Mouse (Mus musculus) G1E (cell line): ENCODE results near the gene Mgat1. TPM values are rescaled to one million over a fixed set of nuclear protein-coding genes. Genes with fewer than 3 reads are reported as not detected.

Source experiments
- ATAC-seq: 2 replicates; pipeline ENCODE4 v1.8.0; 2016; ENCODE audit warnings: mild to moderate bottlenecking; ENCODE audit not compliant: insufficient number of reproducible peaks, poor library complexity, low FRiP score, severe bottlenecking; ENCODE audit errors: extremely low read depth
- DNase-seq: peaks from one replicate; pipeline ENCODE4 v3.0.0; 2012; ENCODE audit warnings: low spot score
- H3K27me3 ChIP-seq: 2 replicates; pipeline ENCODE4 v1.6.1; 2012; ENCODE audit warnings: mild to moderate bottlenecking, low read length, inconsistent platforms; ENCODE audit not compliant: insufficient read depth
- H3K36me3 ChIP-seq: replicated peaks from 2 replicates; pipeline ENCODE3; 2012; ENCODE audit warnings: mild to moderate bottlenecking, inconsistent platforms
- H3K4me1 ChIP-seq: 2 replicates; pipeline ENCODE4 v1.6.1; 2012; ENCODE audit warnings: low read depth, low read length, inconsistent platforms, mixed read lengths; ENCODE audit not compliant: insufficient read depth
- H3K4me3 ChIP-seq: 2 replicates; pipeline ENCODE4 v1.5.1; 2012; ENCODE audit warnings: low read depth, mild to moderate bottlenecking, inconsistent platforms, low read length, moderate library complexity, mixed read lengths
- H3K9me3 ChIP-seq: replicated peaks from 2 replicates; pipeline ENCODE4 v1.6.1; 2012; ENCODE audit warnings: inconsistent platforms
- CTCF ChIP-seq: IDR thresholded peaks from 2 replicates; pipeline ENCODE4 v1.5.1; 2012; ENCODE audit warnings: low read depth, low read length, inconsistent platforms, mixed read lengths
- GATA1 ChIP-seq: IDR thresholded peaks from 2 replicates; pipeline ENCODE4 v1.6.1; 2012; ENCODE audit warnings: borderline replicate concordance, low read length, inconsistent platforms, mixed read lengths
- GATA2 ChIP-seq: IDR thresholded peaks from 2 replicates; pipeline ENCODE4 v1.6.1; 2012; ENCODE audit warnings: low read depth, low read length, inconsistent platforms, borderline replicate concordance
- POLR2AphosphoS5 ChIP-seq: IDR thresholded peaks from 2 replicates; pipeline ENCODE4 v1.6.1; 2012; ENCODE audit warnings: low read depth, low read length, inconsistent platforms; ENCODE audit not compliant: insufficient replicate concordance
- TAL1 ChIP-seq: conservative IDR thresholded peaks from 2 replicates; pipeline ENCODE4 v1.6.1; 2012; ENCODE audit warnings: low read depth, low read length, inconsistent platforms, mixed read lengths
- polyA plus RNA-seq: library from polyadenylated mRNA; stranded (reverse); fragments of >175 nt; gene quantifications from 2 replicates; pipeline ENCODE4 v1.2.3, GENCODE M21; 2012
- total RNA-seq, 2 experiments: library from RNA; stranded (forward) in 1 of 2; stranded (reverse) in 1 of 2; fragments of 200-1000 nt in 1 of 2; fragments of >200 nt in 1 of 2; fragmentation: Nextera tagmentation in 1 of 2; gene quantifications; 2 replicates each; pipeline ENCODE4 v1.2.3; 2014 to 2017

The Mgat1 gene
- total and polyA plus RNA-seq, 3 experiments: 20.0 to 36.9 (median 26.1) TPM

- peaks cover 10% of the 10 kb centered on the region for H3K36me3 ChIP-seq
- ATAC-seq (no peak), DNase-seq (no peak)
- H3K4me1 ChIP-seq: peaks cover 81% of the 10 kb centered on the region
- H3K27me3 ChIP-seq: no peaks in the 10 kb centered on the region
- H3K4me3 ChIP-seq: peak overlapping the region; percentile 72
- no peak for TF ChIP-seq POLR2AphosphoS5
- no peak for TF ChIP-seq GATA2
- TF ChIP-seq CTCF: no peak
- TF ChIP-seq TAL1: no peak
- TF ChIP-seq GATA1: no peak
- H3K9me3 ChIP-seq: no peaks in the 10 kb centered on the region
Observed at GRCm38 (mm10) chr11:49245176-49245575, 1.2 kb downstream of the Mgat1 start.

- DNase-seq: no peak
- Histone ChIP-seq H3K9me3 (no peaks in the 10 kb centered on the region), H3K36me3 (peaks cover 10% of the 10 kb centered on the region), H3K4me1 (peaks cover 84% of the 10 kb centered on the region), H3K27me3 (no peaks in the 10 kb centered on the region), H3K4me3 (peak overlapping the region; percentile 72)
- ATAC-seq: no peak
- TF ChIP-seq CTCF: no peak
- TF ChIP-seq POLR2AphosphoS5: no peak
- peak; percentile 64 for TF ChIP-seq TAL1
Observed at GRCm38 (mm10) chr11:49245634-49246415, 1.8 kb downstream of the Mgat1 start.

GRCm38 (mm10) chr11:49246523-49246922 lies 2.5 kb downstream of the Mgat1 start:
- Histone ChIP-seq H3K27me3 (no peaks in the 10 kb centered on the region), H3K36me3 (peaks cover 11% of the 10 kb centered on the region), H3K4me1 (peaks cover 85% of the 10 kb centered on the region), H3K9me3 (no peaks in the 10 kb centered on the region), H3K4me3 (no peak overlapping the region; the same call in 1 of the 2 replicates)
- TF ChIP-seq CTCF (no peak), GATA2 (no peak), GATA1 (no peak), POLR2AphosphoS5 (no peak), TAL1 (no peak)
- DNase-seq: no peak
- no peak for ATAC-seq

- no peaks in the 10 kb centered on the region for H3K27me3 ChIP-seq
- no peaks in the 10 kb centered on the region for H3K9me3 ChIP-seq
- peaks cover 87% of the 10 kb centered on the region for H3K4me1 ChIP-seq
- ATAC-seq (no peak), DNase-seq (no peak)
- peaks cover 18% of the 10 kb centered on the region for H3K36me3 ChIP-seq
- H3K4me3 ChIP-seq: no peak overlapping the region; the same call in 1 of the 2 replicates
- no peak for TF ChIP-seq TAL1
- no peak for TF ChIP-seq CTCF
- TF ChIP-seq GATA2: no peak
Observed at GRCm38 (mm10) chr11:49247255-49247654, 3.3 kb downstream of the Mgat1 start.

- Histone ChIP-seq H3K36me3 (peaks cover 26% of the 10 kb centered on the region), H3K9me3 (no peaks in the 10 kb centered on the region), H3K4me1 (peaks cover 85% of the 10 kb centered on the region), H3K4me3 (no peak overlapping the region), H3K27me3 (no peaks in the 10 kb centered on the region)
- ATAC-seq (no peak), DNase-seq (no peak)
- TF ChIP-seq GATA1: no peak
- no peak for TF ChIP-seq TAL1
Observed at GRCm38 (mm10) chr11:49248226-49248973, 4.4 kb downstream of the Mgat1 start.

- H3K36me3 ChIP-seq: peaks cover 34% of the 10 kb centered on the region
- peaks cover 90% of the 10 kb centered on the region for H3K4me1 ChIP-seq
- no peak for TF ChIP-seq GATA1
- no peak for TF ChIP-seq TAL1
- no peak for TF ChIP-seq POLR2AphosphoS5
- no peak for TF ChIP-seq CTCF
- no peak for TF ChIP-seq GATA2
- ATAC-seq (no peak), DNase-seq (no peak)
- H3K9me3 ChIP-seq: no peaks in the 10 kb centered on the region
- no peaks in the 10 kb centered on the region for H3K27me3 ChIP-seq
- no peak overlapping the region; the same call in 1 of the 2 replicates for H3K4me3 ChIP-seq
Observed at GRCm38 (mm10) chr11:49248974-49249700, 5.1 kb downstream of the Mgat1 start.
